Mouse (Mus musculus): Measurements from ENCODE around the gene Ccdc22.

The Ccdc22 gene

GRCm38 (mm10) chrX:7604879-7605574 lies at the start of gene Ccdc22:
Gene Ccdc22, minus strand, starts transcription at chrX:7605517.
- in situ Hi-C loops (cut with MboI; ENCODE audit: unreplicated experiment in 2 of 2): no loop called here

GRCm38 (mm10) chrX:7648671-7649304 lies 43.5 kb upstream of the Ccdc22 start:
- in situ Hi-C loops (cut with MboI; ENCODE audit: unreplicated experiment in 2 of 2): loop anchor here (5.0 to 10.0 kb wide), 6 partner anchors 34 to 726 kb away; partner anchors contain the start of genes Gpkow (in 1 of the 2) and Magix (in 1 of the 2)

GRCm38 (mm10) chrX:7645349-7645748 lies 40.0 kb upstream of the Ccdc22 start:
- in situ Hi-C loops (cut with MboI; ENCODE audit: unreplicated experiment in 2 of 2): loop anchor here (5.0 to 10.0 kb wide), 6 partner anchors 37 to 723 kb away; partner anchors contain the start of genes Gpkow (in 1 of the 2) and Magix (in 1 of the 2)

GRCm38 (mm10) chrX:7640785-7641184 lies 35.5 kb upstream of the Ccdc22 start:
- in situ Hi-C loops (cut with MboI; ENCODE audit: unreplicated experiment in 2 of 2): loop anchor here in 1 of 2 experiments (10.0 kb wide), 3 partner anchors 54 to 216 kb away; partner anchors contain the start of gene Gpkow

GRCm38 (mm10) chrX:7639536-7640325 lies 34.4 kb upstream of the Ccdc22 start:
- in situ Hi-C loops (cut with MboI; ENCODE audit: unreplicated experiment in 2 of 2): loop anchor here in 1 of 2 experiments (10.0 kb wide), 3 partner anchors 55 to 215 kb away; partner anchors contain the start of gene Gpkow

GRCm38 (mm10) chrX:7638401-7639091 lies 33.2 kb upstream of the Ccdc22 start, which contains the start of gene Syp:
Gene Syp, plus strand, starts transcription at chrX:7638471.
- in situ Hi-C loops (cut with MboI; ENCODE audit: unreplicated experiment in 2 of 2): no loop called here

GRCm38 (mm10) chrX:7635101-7635500 lies 29.8 kb upstream of the Ccdc22 start:
- in situ Hi-C loops (cut with MboI; ENCODE audit: unreplicated experiment in 2 of 2): no loop called here

GRCm38 (mm10) chrX:7632560-7632959 lies 27.2 kb upstream of the Ccdc22 start:
- in situ Hi-C loops (cut with MboI; ENCODE audit: unreplicated experiment in 2 of 2): no loop called here

GRCm38 (mm10) chrX:7617889-7618551 lies 12.7 kb upstream of the Ccdc22 start:
- in situ Hi-C loops (cut with MboI; ENCODE audit: unreplicated experiment in 2 of 2): no loop called here

- in situ Hi-C loops (cut with MboI; ENCODE audit: unreplicated experiment in 2 of 2): no loop called here
Observed at GRCm38 (mm10) chrX:7610536-7611258, 5.4 kb upstream of the Ccdc22 start.

- in situ Hi-C loops (cut with MboI; ENCODE audit: unreplicated experiment in 2 of 2): no loop called here
Observed at GRCm38 (mm10) chrX:7610035-7610434, 4.7 kb upstream of the Ccdc22 start.

GRCm38 (mm10) chrX:7606783-7607182 lies 1.5 kb upstream of the Ccdc22 start, which contains the start of gene Cacna1f:
Gene Cacna1f, plus strand, starts transcription at chrX:7607083.
- in situ Hi-C loops (cut with MboI; ENCODE audit: unreplicated experiment in 2 of 2): no loop called here

GRCm38 (mm10) chrX:7605575-7605941 lies 241 bp upstream of the Ccdc22 start:
- in situ Hi-C loops (cut with MboI; ENCODE audit: unreplicated experiment in 2 of 2): no loop called here

GRCm38 (mm10) chrX:7604004-7604403 lies 1.3 kb downstream of the Ccdc22 start:
- in situ Hi-C loops (cut with MboI; ENCODE audit: unreplicated experiment in 2 of 2): no loop called here

- in situ Hi-C loops (cut with MboI; ENCODE audit: unreplicated experiment in 2 of 2): no loop called here
Observed at GRCm38 (mm10) chrX:7595371-7595770, 9.9 kb downstream of the Ccdc22 start.

- in situ Hi-C loops (cut with MboI; ENCODE audit: unreplicated experiment in 2 of 2): no loop called here
Observed at GRCm38 (mm10) chrX:7586356-7586755, 19.0 kb downstream of the Ccdc22 start.

- in situ Hi-C loops (cut with MboI; ENCODE audit: unreplicated experiment in 2 of 2): no loop called here
Observed at GRCm38 (mm10) chrX:7583881-7584280, 21.4 kb downstream of the Ccdc22 start.

GRCm38 (mm10) chrX:7581151-7581550 lies 24.2 kb downstream of the Ccdc22 start:
- in situ Hi-C loops (cut with MboI; ENCODE audit: unreplicated experiment in 2 of 2): no loop called here

- in situ Hi-C loops (cut with MboI; ENCODE audit: unreplicated experiment in 2 of 2): no loop called here
Observed at GRCm38 (mm10) chrX:7574885-7575231, 30.5 kb downstream of the Ccdc22 start.
